Mouse (Mus musculus): Measurements from ENCODE around the gene Mttp. TPM values are rescaled to one million over a fixed set of nuclear protein-coding genes. Genes with fewer than 3 reads are reported as not detected.

Gene Mttp
- polyA plus RNA-seq, 2 experiments: 16.0 to 30.7 TPM

DNA sequence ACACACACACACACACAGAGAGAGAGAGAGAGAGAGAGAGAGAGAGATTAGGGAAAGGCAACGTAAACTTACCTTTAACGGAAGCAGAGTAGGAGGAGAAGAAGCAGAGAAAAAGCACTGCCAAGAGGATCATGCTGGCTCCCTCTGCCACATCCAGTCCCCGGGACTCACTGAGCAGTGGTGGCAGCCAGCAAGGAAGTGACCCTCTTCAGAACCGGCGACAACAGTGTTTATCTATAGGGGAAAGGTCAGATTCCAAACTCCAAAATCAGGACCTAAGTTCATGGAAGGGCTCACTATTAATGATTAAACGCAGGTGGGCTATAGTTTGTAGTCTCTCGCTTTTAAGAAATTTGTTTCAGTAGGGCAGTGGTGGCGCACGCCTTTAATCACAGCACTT lies 13.6 kb downstream of the Mttp start:
- 47% methylated on average over 9 of the region's 9 CpGs for WGBS (ENCODE audit: insufficient replicate concordance)
- no peaks in the 10 kb centered on the region for H3K9me3 ChIP-seq (ENCODE audit: control insufficient read depth, low read length)
- H3K27ac ChIP-seq: no peak overlapping the region
- H3K27me3 ChIP-seq (ENCODE audit: control insufficient read depth, insufficient read depth, low read length): no peaks in the 10 kb centered on the region
- ATAC-seq (ENCODE audit: insufficient read depth) (peak; percentile 68; the same call in 1 of the 2 replicates), DNase-seq (ENCODE audit: low read depth in 3 of 3, low spot score in 3 of 3) (peak in 2 of 3 experiments; percentile 22 to 23)
- H3K36me3 ChIP-seq (replicated peaks; ENCODE audit: control insufficient read depth, insufficient read depth, low read depth): no peaks in the 10 kb centered on the region
- no peak overlapping the region for H3K4me2 ChIP-seq (ENCODE audit: low read depth)
- TF ChIP-seq CTCF (IDR thresholded peaks at IDR 0.05; ENCODE audit: low read depth): no peak
- no peak for TF ChIP-seq EP300 (IDR thresholded peaks at IDR 0.05; ENCODE audit: low read depth)
- H3K4me3 ChIP-seq (ENCODE audit: insufficient read depth in 1 of 2, low read depth in 2 of 2, low read length in 2 of 2): peak overlapping the region; percentile 36 to 38; a peak in 3 of 4 replicates
- peaks cover 0 to 9% of the 10 kb centered on the region in 2 experiments; a peak in 2 of 4 replicates for H3K4me1 ChIP-seq (replicated peaks; ENCODE audit: control insufficient read depth in 2 of 2, insufficient read depth in 2 of 2, low read length in 1 of 2)
- 0 out of 2 replicates have a peak overlapping the region, but pooled peaks have one; percentile 23 for H3K9ac ChIP-seq (replicated peaks)

DNA sequence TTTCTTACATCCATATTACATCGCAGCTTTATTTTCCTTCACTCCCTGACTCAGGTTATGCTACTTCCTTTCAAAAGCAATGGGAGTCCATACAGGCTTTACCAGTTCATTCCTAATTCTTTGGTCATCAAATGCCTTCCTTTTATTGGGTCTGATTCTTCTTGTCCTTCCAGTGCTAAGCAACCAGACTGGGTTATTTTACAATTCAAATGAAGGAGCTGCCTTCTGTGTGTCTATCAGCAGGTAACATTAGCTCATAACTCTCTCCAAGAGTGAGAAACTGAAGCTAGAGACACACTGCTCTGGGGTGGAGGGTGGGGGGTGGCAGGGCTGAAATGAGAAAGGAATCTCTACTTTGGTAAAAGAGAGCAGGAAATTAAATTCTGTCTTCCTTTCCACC lies 14.1 kb downstream of the Mttp start:
- Histone ChIP-seq H3K4me2 (ENCODE audit: low read depth) (no peak overlapping the region), H3K36me3 (replicated peaks; ENCODE audit: control insufficient read depth, insufficient read depth, low read depth) (no peaks in the 10 kb centered on the region), H3K9ac (replicated peaks) (0 out of 2 replicates have a peak overlapping the region, but pooled peaks have one; percentile 23), H3K27ac (no peak overlapping the region), H3K4me3 (ENCODE audit: insufficient read depth in 1 of 2, low read depth in 2 of 2, low read length in 2 of 2) (peak overlapping the region; percentile 34 to 36; a peak in 3 of 4 replicates), H3K9me3 (ENCODE audit: control insufficient read depth, low read length) (no peaks in the 10 kb centered on the region), H3K4me1 (replicated peaks; ENCODE audit: control insufficient read depth in 2 of 2, insufficient read depth in 2 of 2, low read length in 1 of 2) (peaks cover 0 to 9% of the 10 kb centered on the region in 2 experiments; a peak in 2 of 4 replicates), H3K27me3 (ENCODE audit: control insufficient read depth, insufficient read depth, low read length) (no peaks in the 10 kb centered on the region)
- DNase-seq (ENCODE audit: low read depth in 3 of 3, low spot score in 3 of 3): no peak
- 49% methylated on average over 1 of the region's 1 CpGs for WGBS (ENCODE audit: insufficient replicate concordance)
- TF ChIP-seq EP300 (IDR thresholded peaks at IDR 0.05; ENCODE audit: low read depth) (no peak), CTCF (IDR thresholded peaks at IDR 0.05; ENCODE audit: low read depth) (no peak)
- no peak for ATAC-seq (ENCODE audit: insufficient read depth)

DNA sequence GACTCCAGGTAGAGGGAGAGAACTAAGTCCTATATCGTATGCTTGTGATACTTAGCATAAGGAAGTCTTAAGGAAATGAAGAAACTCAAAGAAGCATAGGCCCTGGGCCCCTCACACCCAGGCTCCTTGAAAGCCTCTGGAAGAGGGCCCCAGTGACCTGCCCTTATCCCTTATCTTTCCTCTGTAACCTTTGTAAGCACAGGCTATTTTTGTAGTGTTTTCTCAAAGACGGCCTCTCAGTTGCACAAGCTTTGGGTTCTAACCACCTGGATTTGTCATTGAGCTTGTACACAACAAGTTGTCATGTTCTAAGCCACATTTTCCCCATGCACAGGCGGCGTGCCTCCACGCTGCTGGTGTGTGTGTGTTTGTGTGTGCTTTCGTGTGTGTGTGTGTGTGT lies 15.7 kb downstream of the Mttp start:
- 64% methylated on average over 6 of the region's 6 CpGs for WGBS (ENCODE audit: insufficient replicate concordance)
- H3K27ac ChIP-seq: no peak overlapping the region
- no peak for TF ChIP-seq CTCF (IDR thresholded peaks at IDR 0.05; ENCODE audit: low read depth)
- no peak for TF ChIP-seq EP300 (IDR thresholded peaks at IDR 0.05; ENCODE audit: low read depth)
- H3K4me3 ChIP-seq (ENCODE audit: insufficient read depth in 1 of 2, low read depth in 2 of 2, low read length in 2 of 2): peak overlapping the region in 1 of 2 experiments; percentile 40; a peak in 1 of 4 replicates
- H3K9ac ChIP-seq (replicated peaks): no peak overlapping the region
- DNase-seq (ENCODE audit: low read depth in 3 of 3, low spot score in 3 of 3) (no peak), ATAC-seq (ENCODE audit: insufficient read depth) (no peak)
- H3K27me3 ChIP-seq (ENCODE audit: control insufficient read depth, insufficient read depth, low read length): no peaks in the 10 kb centered on the region
- peaks cover 0 to 9% of the 10 kb centered on the region in 2 experiments; a peak in 2 of 4 replicates for H3K4me1 ChIP-seq (replicated peaks; ENCODE audit: control insufficient read depth in 2 of 2, insufficient read depth in 2 of 2, low read length in 1 of 2)
- H3K36me3 ChIP-seq (replicated peaks; ENCODE audit: control insufficient read depth, insufficient read depth, low read depth): no peaks in the 10 kb centered on the region
- H3K9me3 ChIP-seq (ENCODE audit: control insufficient read depth, low read length): no peaks in the 10 kb centered on the region
- peak overlapping the region; percentile 39 for H3K4me2 ChIP-seq (ENCODE audit: low read depth)

DNA sequence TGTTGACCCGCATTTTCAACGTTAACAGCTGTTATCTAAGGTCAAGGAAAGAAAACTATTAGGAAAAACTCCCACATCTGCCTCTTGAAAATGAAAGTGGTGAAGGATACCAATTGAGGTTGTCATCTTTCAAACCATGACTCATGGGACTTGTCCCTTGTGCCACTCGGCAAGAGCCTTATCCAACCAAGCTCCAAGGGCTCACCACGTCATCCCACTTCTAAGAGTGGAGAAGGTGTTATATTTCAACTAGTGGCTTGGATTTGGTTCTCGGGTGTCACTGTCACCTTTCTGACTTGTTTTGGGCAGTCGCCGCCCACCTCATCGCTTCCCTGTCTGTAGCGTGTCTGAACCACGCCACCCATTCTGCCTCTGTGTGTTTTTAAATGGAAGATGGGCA lies 20.9 kb downstream of the Mttp start:
- no peak for ATAC-seq (ENCODE audit: insufficient read depth)
- H3K27me3 ChIP-seq (ENCODE audit: control insufficient read depth, insufficient read depth, low read length): no peaks in the 10 kb centered on the region

DNA sequence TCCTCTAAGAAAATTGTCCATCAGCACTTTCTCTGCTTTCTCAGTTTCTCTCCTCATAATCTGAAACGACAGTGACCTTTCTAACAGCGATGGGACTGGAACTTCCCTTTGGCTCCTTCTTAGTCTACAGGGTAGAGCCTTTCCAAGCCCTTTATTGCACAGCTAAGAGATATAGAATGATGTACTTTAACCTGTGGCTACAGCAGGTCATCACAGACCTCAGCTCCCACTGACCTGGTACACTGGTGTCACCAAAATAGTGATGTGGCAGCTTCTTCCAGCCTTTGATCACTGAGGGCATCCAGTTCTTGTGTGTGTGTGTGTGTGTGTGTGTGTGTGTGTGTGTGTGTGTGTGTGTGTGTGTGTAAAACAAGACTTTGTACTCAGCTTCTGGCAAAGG lies 23.3 kb downstream of the Mttp start:
- Histone ChIP-seq H3K9ac (replicated peaks) (no peak overlapping the region), H3K9me3 (ENCODE audit: control insufficient read depth, low read length) (no peaks in the 10 kb centered on the region), H3K27me3 (ENCODE audit: control insufficient read depth, insufficient read depth, low read length) (no peaks in the 10 kb centered on the region), H3K4me1 (replicated peaks; ENCODE audit: control insufficient read depth in 2 of 2, insufficient read depth in 2 of 2, low read length in 1 of 2) (no peaks in the 10 kb centered on the region), H3K4me3 (ENCODE audit: insufficient read depth in 1 of 2, low read depth in 2 of 2, low read length in 2 of 2) (no peak overlapping the region), H3K36me3 (replicated peaks; ENCODE audit: control insufficient read depth, insufficient read depth, low read depth) (no peaks in the 10 kb centered on the region), H3K27ac (no peak overlapping the region), H3K4me2 (ENCODE audit: low read depth) (no peak overlapping the region)
- TF ChIP-seq EP300 (IDR thresholded peaks at IDR 0.05; ENCODE audit: low read depth) (no peak), CTCF (IDR thresholded peaks at IDR 0.05; ENCODE audit: low read depth) (no peak)
- WGBS (ENCODE audit: insufficient replicate concordance): 74% methylated on average over 2 of the region's 2 CpGs
- ATAC-seq (ENCODE audit: insufficient read depth): no peak
- no peak for DNase-seq (ENCODE audit: low read depth in 3 of 3, low spot score in 3 of 3)

More for the DNA sequence above, 20.9 kb downstream of the Mttp start:
- Histone ChIP-seq H3K9ac (replicated peaks) (no peak overlapping the region), H3K9me3 (ENCODE audit: control insufficient read depth, low read length) (no peaks in the 10 kb centered on the region), H3K36me3 (replicated peaks; ENCODE audit: control insufficient read depth, insufficient read depth, low read depth) (no peaks in the 10 kb centered on the region), H3K4me1 (replicated peaks; ENCODE audit: control insufficient read depth in 2 of 2, insufficient read depth in 2 of 2, low read length in 1 of 2) (peaks cover 0 to 6% of the 10 kb centered on the region in 2 experiments; a peak in 1 of 4 replicates), H3K4me3 (ENCODE audit: insufficient read depth in 1 of 2, low read depth in 2 of 2, low read length in 2 of 2) (no peak overlapping the region), H3K4me2 (ENCODE audit: low read depth) (no peak overlapping the region), H3K27ac (no peak overlapping the region)
- DNase-seq (ENCODE audit: low read depth in 3 of 3, low spot score in 3 of 3): no peak
- 68% methylated on average over 10 of the region's 10 CpGs for WGBS (ENCODE audit: insufficient replicate concordance)
- no peak for TF ChIP-seq CTCF (IDR thresholded peaks at IDR 0.05; ENCODE audit: low read depth)
- TF ChIP-seq EP300 (IDR thresholded peaks at IDR 0.05; ENCODE audit: low read depth): no peak
